Mouse (Mus musculus): ENCODE measurements around the gene Olfr1388. TPM values are rescaled to one million over a fixed set of nuclear protein-coding genes. Genes with fewer than 3 reads are reported as not detected.

Olfr1388 gene
- polyA plus RNA-seq, 1 experiment from 2014 or later, result 0.09 TPM

Other genes starting within 250 kb of the Olfr1388 start
- 0.11 TPM in 1 of 2 replicates, not detected in the other for gene Btnl9, start 249.5 kb upstream of the Olfr1388 start, polyA plus RNA-seq (2016; fragmentation: Nextera tagmentation; extraction: Ambion mirVana)
- gene Zfp62, start 233.3 kb upstream of the Olfr1388 start, polyA plus RNA-seq (2016; fragmentation: Nextera tagmentation; extraction: Ambion mirVana), result 42.3 and 51.5 TPM in 2 replicates
- 41.2 and 42.2 TPM in 2 replicates for gene Mgat1, start 192.4 kb upstream of the Olfr1388 start, polyA plus RNA-seq (2016; fragmentation: Nextera tagmentation; extraction: Ambion mirVana)
- 0.04 TPM in 1 of 2 replicates, not detected in the other for gene Olfr1393, start 158.3 kb upstream of the Olfr1388 start, polyA plus RNA-seq (2016; fragmentation: Nextera tagmentation; extraction: Ambion mirVana)
- 0.04 and 0.07 TPM in 2 replicates for gene Olfr1392, start 151.3 kb upstream of the Olfr1388 start, polyA plus RNA-seq (2016; fragmentation: Nextera tagmentation; extraction: Ambion mirVana)
- gene Olfr10, start 131.9 kb upstream of the Olfr1388 start, polyA plus RNA-seq (2016; fragmentation: Nextera tagmentation; extraction: Ambion mirVana), result not detected in 2 replicates
- not detected in 2 replicates for gene Olfr1391, start 113.9 kb upstream of the Olfr1388 start, polyA plus RNA-seq (2016; fragmentation: Nextera tagmentation; extraction: Ambion mirVana)
- gene Olfr1390, start 101.4 kb upstream of the Olfr1388 start, polyA plus RNA-seq (2016; fragmentation: Nextera tagmentation; extraction: Ambion mirVana), result not detected in 2 replicates
- not detected in 2 replicates for gene Olfr1389, start 13.6 kb upstream of the Olfr1388 start, polyA plus RNA-seq (2016; fragmentation: Nextera tagmentation; extraction: Ambion mirVana)
- gene Olfr1387, start 18.7 kb downstream of the Olfr1388 start, polyA plus RNA-seq (2016; fragmentation: Nextera tagmentation; extraction: Ambion mirVana), result not detected in 2 replicates
- not detected in 2 replicates for gene Olfr1386, start 28.4 kb downstream of the Olfr1388 start, polyA plus RNA-seq (2016; fragmentation: Nextera tagmentation; extraction: Ambion mirVana)
- gene Olfr1385, start 52.4 kb downstream of the Olfr1388 start, polyA plus RNA-seq (2016; fragmentation: Nextera tagmentation; extraction: Ambion mirVana), result not detected in 2 replicates
- not detected in 2 replicates for gene Olfr1384, start 70.1 kb downstream of the Olfr1388 start, polyA plus RNA-seq (2016; fragmentation: Nextera tagmentation; extraction: Ambion mirVana)
- not detected in 2 replicates for gene Olfr1383, start 83.0 kb downstream of the Olfr1388 start, polyA plus RNA-seq (2016; fragmentation: Nextera tagmentation; extraction: Ambion mirVana)
- gene Olfr1382, start 91.6 kb downstream of the Olfr1388 start, polyA plus RNA-seq (2016; fragmentation: Nextera tagmentation; extraction: Ambion mirVana), result not detected in 2 replicates
- not detected in 2 replicates for gene Olfr1381, start 106.8 kb downstream of the Olfr1388 start, polyA plus RNA-seq (2016; fragmentation: Nextera tagmentation; extraction: Ambion mirVana)
- gene Olfr1380, start 120.3 kb downstream of the Olfr1388 start, polyA plus RNA-seq (2016; fragmentation: Nextera tagmentation; extraction: Ambion mirVana), result not detected in 2 replicates
- 3.8 TPM in 2 replicates for gene Flt4, start 172.6 kb downstream of the Olfr1388 start, polyA plus RNA-seq (2016; fragmentation: Nextera tagmentation; extraction: Ambion mirVana)
- not detected in 2 replicates for gene Scgb3a1, start 227.0 kb downstream of the Olfr1388 start, polyA plus RNA-seq (2016; fragmentation: Nextera tagmentation; extraction: Ambion mirVana)